Mouse (Mus musculus) embryonic facial prominence, embryonic 14.5 days (tissue): ENCODE measurements around the gene Nxpe4. TPM values are rescaled to one million over a fixed set of nuclear protein-coding genes. Genes with fewer than 3 reads are reported as not detected.

Experiments
- ATAC-seq: fragments of 200-750 bp; cut with Nextera tagmentation; 2 replicates; pipeline ENCODE4 v1.8.0; 2017; ENCODE audit warnings: low read depth, moderate number of reproducible peaks, moderate TSS enrichment
- DNase-seq: peaks from one replicate; pipeline ENCODE4 v3.0.0-alpha.2; 2015; ENCODE audit warnings: low spot score
- H3K27ac ChIP-seq: fragments of 300-500 bp; sonication (generic); replicated peaks from 2 replicates; pipeline ENCODE4 v1.5.1; 2014; ENCODE audit warnings: low read depth, mild to moderate bottlenecking, low read length, moderate library complexity
- H3K27me3 ChIP-seq: fragments of 300-500 bp; sonication (generic); replicated peaks from 2 replicates; pipeline ENCODE4 v1.6.1; 2014; ENCODE audit warnings: low read length; ENCODE audit not compliant: control insufficient read depth, insufficient read depth
- H3K36me3 ChIP-seq: fragments of 300-500 bp; sonication (generic); 2 replicates; pipeline ENCODE4 v1.6.1; 2014; ENCODE audit warnings: low read length, mixed read lengths; ENCODE audit not compliant: control insufficient read depth, insufficient read depth
- H3K4me1 ChIP-seq: fragments of 300-500 bp; sonication (generic); 2 replicates; pipeline ENCODE4 v1.6.1; 2014; ENCODE audit warnings: antibody characterized with exemption, low read length; ENCODE audit not compliant: control insufficient read depth, insufficient read depth
- H3K4me2 ChIP-seq: fragments of 300-500 bp; sonication (generic); 2 replicates; pipeline ENCODE4 v1.6.1; 2014; ENCODE audit warnings: low read depth, mild to moderate bottlenecking, low read length, moderate library complexity, mixed read lengths
- H3K4me3 ChIP-seq: fragments of 300-500 bp; sonication (generic); 2 replicates; pipeline ENCODE4 v1.5.1; 2014; ENCODE audit warnings: low read depth, mild to moderate bottlenecking, low read length
- H3K9ac ChIP-seq: fragments of 300-500 bp; sonication (generic); 2 replicates; pipeline ENCODE4 v1.6.1; 2014; ENCODE audit warnings: low read depth, mild to moderate bottlenecking, low read length, moderate library complexity, mixed read lengths
- H3K9me3 ChIP-seq: fragments of 300-500 bp; sonication (generic); 2 replicates; pipeline ENCODE4 v1.6.1; 2016; ENCODE audit warnings: low read length; ENCODE audit not compliant: control insufficient read depth
- WGBS: fragments of 180-500 bp; shearing (Covaris S2); extraction: QIAGEN DNeasy Blood & Tissue Kit; methylation state at CpG from one replicate; pipeline ENCODE4 v1.1.7; 2014; 5-methylcytosine and 5-hydroxymethylcytosine counted together
- polyA plus RNA-seq: library from polyadenylated mRNA; unstranded; fragments of >200 nt; fragmentation: Nextera tagmentation; extraction: Ambion mirVana; gene quantifications from 2 replicates; pipeline ENCODE4 v1.2.1, GENCODE M21; 2014

Gene Nxpe4
- polyA plus RNA-seq, 1 experiment from 2014 or later: 7.4 TPM

- no peaks in the 10 kb centered on the region for H3K9me3 ChIP-seq
- ATAC-seq: peak; percentile 68; the same call in 1 of the 2 replicates
- WGBS: 38% methylated on average over 1 of the region's 1 CpGs
Observed at GRCm38 (mm10) chr9:48245525-48245924, 83.7 kb downstream of the Nxpe4 start.

GRCm38 (mm10) chr9:48247276-48247675 lies 85.5 kb downstream of the Nxpe4 start:
- Histone ChIP-seq H3K4me2 (no peak overlapping the region), H3K9ac (no peak overlapping the region), H3K9me3 (no peaks in the 10 kb centered on the region), H3K4me3 (no peak overlapping the region), H3K27ac (no peak overlapping the region), H3K27me3 (no peaks in the 10 kb centered on the region), H3K36me3 (no peaks in the 10 kb centered on the region), H3K4me1 (no peaks in the 10 kb centered on the region)
- ATAC-seq: no peak
- DNase-seq: peak; percentile 53
- WGBS: 37% methylated on average over 5 of the region's 5 CpGs

More at GRCm38 (mm10) chr9:48245525-48245924, 83.7 kb downstream of the Nxpe4 start:
- Histone ChIP-seq H3K27ac (no peak overlapping the region), H3K4me3 (no peak overlapping the region), H3K27me3 (no peaks in the 10 kb centered on the region), H3K4me2 (no peak overlapping the region), H3K36me3 (no peaks in the 10 kb centered on the region), H3K9ac (no peak overlapping the region), H3K4me1 (no peaks in the 10 kb centered on the region)
- no peak for DNase-seq

- H3K4me1 ChIP-seq: no peaks in the 10 kb centered on the region
- H3K9me3 ChIP-seq: no peaks in the 10 kb centered on the region
- H3K4me3 ChIP-seq: no peak overlapping the region
- 0 out of 2 replicates have a peak overlapping the region, but pooled peaks have one; percentile 10 for H3K4me2 ChIP-seq
- no peaks in the 10 kb centered on the region for H3K36me3 ChIP-seq
- no peak overlapping the region for H3K27ac ChIP-seq
- no peaks in the 10 kb centered on the region for H3K27me3 ChIP-seq
- H3K9ac ChIP-seq: no peak overlapping the region
- ATAC-seq: peak; percentile 78; the same call in 1 of the 2 replicates
- whole genome bisulfite sequencing: 5% methylated on average over 8 of the region's 8 CpGs
- peak; percentile 36 for DNase-seq
Observed at GRCm38 (mm10) chr9:48252236-48252635, 90.4 kb downstream of the Nxpe4 start.

GRCm38 (mm10) chr9:48257001-48257400 lies 95.2 kb downstream of the Nxpe4 start:
- no peak for ATAC-seq
- Histone ChIP-seq H3K27ac (no peak overlapping the region), H3K9ac (no peak overlapping the region), H3K36me3 (no peaks in the 10 kb centered on the region), H3K4me3 (no peak overlapping the region), H3K4me2 (no peak overlapping the region), H3K4me1 (no peaks in the 10 kb centered on the region), H3K27me3 (no peaks in the 10 kb centered on the region), H3K9me3 (no peaks in the 10 kb centered on the region)
- DNase-seq: no peak
- 68% methylated on average over 9 of the region's 9 CpGs for WGBS

- Histone ChIP-seq H3K9ac (no peak overlapping the region), H3K27me3 (no peaks in the 10 kb centered on the region)
Observed at GRCm38 (mm10) chr9:48257741-48258423, 96.1 kb downstream of the Nxpe4 start.

GRCm38 (mm10) chr9:48264616-48265015 lies 102.8 kb downstream of the Nxpe4 start:
- Histone ChIP-seq H3K9me3 (no peaks in the 10 kb centered on the region), H3K27ac (no peak overlapping the region), H3K9ac (no peak overlapping the region), H3K36me3 (no peaks in the 10 kb centered on the region), H3K27me3 (0 out of 2 replicates have a peak, but pooled peaks cover 4% of the 10 kb centered on the region), H3K4me1 (0 out of 2 replicates have a peak, but pooled peaks cover 4% of the 10 kb centered on the region), H3K4me3 (no peak overlapping the region), H3K4me2 (no peak overlapping the region)
- ATAC-seq: no peak
- no peak for DNase-seq
- WGBS: 87% methylated on average over 6 of the region's 6 CpGs

More at GRCm38 (mm10) chr9:48257741-48258423, 96.1 kb downstream of the Nxpe4 start:
- Histone ChIP-seq H3K4me1 (no peaks in the 10 kb centered on the region), H3K9me3 (no peaks in the 10 kb centered on the region), H3K4me2 (no peak overlapping the region), H3K27ac (no peak overlapping the region), H3K36me3 (no peaks in the 10 kb centered on the region), H3K4me3 (no peak overlapping the region)
- ATAC-seq (no peak), DNase-seq (peak; percentile 71)
- 41% methylated on average over 12 of the region's 12 CpGs for WGBS

- Histone ChIP-seq H3K36me3 (no peaks in the 10 kb centered on the region), H3K4me2 (no peak overlapping the region), H3K9ac (no peak overlapping the region), H3K4me3 (no peak overlapping the region), H3K9me3 (no peaks in the 10 kb centered on the region), H3K4me1 (0 out of 2 replicates have a peak, but pooled peaks cover 4% of the 10 kb centered on the region), H3K27ac (no peak overlapping the region), H3K27me3 (0 out of 2 replicates have a peak, but pooled peaks cover 4% of the 10 kb centered on the region)
- ATAC-seq (no peak), DNase-seq (no peak)
- WGBS: 80% methylated on average over 4 of the region's 4 CpGs
Observed at GRCm38 (mm10) chr9:48265491-48265890, 103.7 kb downstream of the Nxpe4 start.

GRCm38 (mm10) chr9:48266286-48267027 lies 104.6 kb downstream of the Nxpe4 start:
- H3K9ac ChIP-seq: peak overlapping the region; percentile 47; the same call in 1 of the 2 replicates

More at GRCm38 (mm10) chr9:48266286-48267027, 104.6 kb downstream of the Nxpe4 start:
- H3K4me1 ChIP-seq: 0 out of 2 replicates have a peak, but pooled peaks cover 4% of the 10 kb centered on the region
- H3K4me2 ChIP-seq: peak overlapping the region; percentile 63
- no peak overlapping the region for H3K27ac ChIP-seq
- ATAC-seq (peak; percentile 93), DNase-seq (peak; percentile 87)
- H3K9me3 ChIP-seq: no peaks in the 10 kb centered on the region
- H3K4me3 ChIP-seq: peak overlapping the region; percentile 45
- H3K27me3 ChIP-seq: 0 out of 2 replicates have a peak, but pooled peaks cover 4% of the 10 kb centered on the region
- WGBS: 11% methylated on average over 21 of the region's 21 CpGs
- H3K36me3 ChIP-seq: no peaks in the 10 kb centered on the region
